Mouse (Mus musculus): ENCODE results near the gene Bcar3. TPM values are rescaled to one million over a fixed set of nuclear protein-coding genes. Genes with fewer than 3 reads are reported as not detected.

The Bcar3 gene
- total and polyA plus RNA-seq, 3 experiments = 47.4 to 61.2 (median 52.0) TPM

GRCm38 (mm10) chr3:122312078-122312477, 18.1 kb downstream of the Bcar3 start (continued):
- TF ChIP-seq IRF4 (IDR thresholded peaks at IDR 0.05; ENCODE audit: low read depth, low read length) (no peak), MYC (IDR thresholded peaks at IDR 0.05; ENCODE audit: low read depth, low read length) (no peak), POLR2A (IDR thresholded peaks at IDR 0.05; ENCODE audit: low read depth, low read length) (no peak), CHD1 (IDR thresholded peaks at IDR 0.05; ENCODE audit: low read depth, low read length) (no peak), TBP (conservative IDR thresholded peaks at IDR 0.05; ENCODE audit: low read depth, low read length) (no peak), SMC3 (IDR thresholded peaks at IDR 0.05; ENCODE audit: low read depth, low read length) (peak; percentile 99)

DNA sequence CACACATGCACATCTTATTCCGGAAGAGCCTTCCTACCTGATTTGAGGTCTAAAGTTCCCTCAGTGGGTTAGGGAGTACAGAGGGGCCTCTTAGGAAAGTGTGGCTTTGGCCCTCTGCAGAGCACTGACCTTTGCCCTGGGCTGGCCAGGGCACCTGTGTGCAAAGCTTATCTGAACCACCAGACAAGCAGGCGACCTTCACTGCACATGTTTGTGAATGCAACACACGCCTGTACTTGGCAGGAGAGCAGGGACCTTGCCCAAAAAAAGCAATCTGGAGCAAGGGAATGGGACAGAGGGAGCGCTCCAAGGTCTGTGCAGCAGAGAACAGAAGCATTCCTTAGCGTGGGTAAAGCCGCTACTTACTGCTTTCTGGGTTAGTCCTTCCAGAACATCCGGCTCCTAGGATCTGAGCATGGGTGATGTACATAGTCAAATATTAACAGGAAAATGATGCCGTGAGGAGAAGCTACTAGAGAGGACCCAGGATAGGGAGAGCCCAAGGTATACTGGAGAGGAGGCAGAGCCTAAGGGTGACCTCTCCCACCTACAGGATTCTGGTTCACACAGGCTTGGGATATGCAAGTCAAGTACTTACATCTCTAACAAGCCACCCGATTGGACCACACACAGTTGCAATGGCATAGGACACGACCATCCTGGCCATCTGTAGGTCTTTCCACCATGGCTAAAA, 19.1 kb downstream of the Bcar3 start:
- no peak overlapping the region for H3K9ac ChIP-seq (ENCODE audit: insufficient read depth, low read depth)
- dilution Hi-C loops (cut with MboI; ENCODE audit: extremely low pct_ligation_motif_present, extremely low pct_unique_long_range_greater_than_20kb, low sequenced_read_pairs) = no loop called here
- TF ChIP-seq TCF12 (IDR thresholded peaks at IDR 0.05; ENCODE audit: low read depth, low read length) (no peak), EP300 (IDR thresholded peaks at IDR 0.05; ENCODE audit: low read length) (no peak), USF2 (conservative IDR thresholded peaks at IDR 0.05; ENCODE audit: low read depth, low read length) (no peak), ZC3H11A (IDR thresholded peaks at IDR 0.05; ENCODE audit: low read depth, low read length) (no peak), JUN (IDR thresholded peaks at IDR 0.05; ENCODE audit: insufficient read depth, low read depth, low read length) (no peak), GABPA (IDR thresholded peaks at IDR 0.05; ENCODE audit: insufficient replicate concordance, low read depth, low read length) (no peak), JUND (conservative IDR thresholded peaks at IDR 0.05; ENCODE audit: low read depth, low read length) (no peak), MXI1 (IDR thresholded peaks at IDR 0.05; ENCODE audit: low read depth, low read length) (no peak), SIN3A (IDR thresholded peaks at IDR 0.05; ENCODE audit: low read length) (no peak), RAD21 (IDR thresholded peaks at IDR 0.05; ENCODE audit: low read depth, low read length) (no peak), KAT2A (IDR thresholded peaks at IDR 0.05; ENCODE audit: insufficient replicate concordance, low read length) (no peak), MAFK (IDR thresholded peaks at IDR 0.05; ENCODE audit: insufficient replicate concordance, low read length) (no peak), ETS1 (conservative IDR thresholded peaks at IDR 0.05; ENCODE audit: low read depth, low read length) (no peak), MYC (IDR thresholded peaks at IDR 0.05; ENCODE audit: low read depth, low read length) (no peak), IRF4 (IDR thresholded peaks at IDR 0.05; ENCODE audit: low read depth, low read length) (no peak), CTCF (conservative IDR thresholded peaks at IDR 0.05 in 1 of 2, IDR thresholded peaks at IDR 0.05 in 1 of 2; ENCODE audit: low read depth in 2 of 2, low read length in 2 of 2) (no peak)
- H3K4me2 ChIP-seq (ENCODE audit: insufficient read depth, low read depth, poor library complexity, severe bottlenecking) = no peak overlapping the region
- no peaks in the 10 kb centered on the region for H3K36me3 ChIP-seq (replicated peaks in 1 of 2; ENCODE audit: control insufficient read depth in 1 of 2, insufficient read depth in 1 of 2, low read length in 1 of 2)
- peaks cover 8 to 30% of the 10 kb centered on the region in 2 experiments; a peak in 3 of 4 replicates for H3K4me1 ChIP-seq (ENCODE audit: control insufficient read depth in 1 of 2, insufficient read depth in 2 of 2)
- H3K4me3 ChIP-seq (replicated peaks in 1 of 3; ENCODE audit: low read depth in 2 of 3, low read length in 2 of 3, poor library complexity in 1 of 3) = no peak overlapping the region
- DNase-seq (ENCODE audit: extremely low read depth) = no peak
- H3K27me3 ChIP-seq (replicated peaks) = no peaks in the 10 kb centered on the region
- H3K27ac ChIP-seq (ENCODE audit: insufficient read depth, low read depth) = no peak overlapping the region
- in situ Hi-C loops (cut with MboI; ENCODE audit: low pct_ligation_motif_present, low pct_unique_long_range_greater_than_20kb, low sequenced_read_pairs) = no loop called here
- no peaks in the 10 kb centered on the region for H3K79me2 ChIP-seq (replicated peaks; ENCODE audit: control insufficient read depth, extremely low read depth, insufficient read depth, poor library complexity, severe bottlenecking)
- no peaks in the 10 kb centered on the region for H3K9me3 ChIP-seq (replicated peaks; ENCODE audit: low read length)
